Mouse (Mus musculus): ENCODE measurements around the gene Galnt14.

Gene Galnt14

GRCm38 (mm10) chr17:73572440-73572839 is 137.8 kb downstream of the Galnt14 start:
- peak; percentile 24 to 32 for DNase-seq (ENCODE audit: low spot score in 2 of 2)

- DNase-seq (ENCODE audit: low spot score in 2 of 2), result no peak
These were observed 138.3 kb downstream of the Galnt14 start for GRCm38 (mm10) chr17:73571961-73572360.

GRCm38 (mm10) chr17:73568204-73568603 is 142.0 kb downstream of the Galnt14 start:
- no peak for DNase-seq (ENCODE audit: low spot score in 2 of 2)

- no peak for DNase-seq (ENCODE audit: low spot score in 2 of 2)
These were observed 149.1 kb downstream of the Galnt14 start for GRCm38 (mm10) chr17:73561149-73561548.

DNA sequence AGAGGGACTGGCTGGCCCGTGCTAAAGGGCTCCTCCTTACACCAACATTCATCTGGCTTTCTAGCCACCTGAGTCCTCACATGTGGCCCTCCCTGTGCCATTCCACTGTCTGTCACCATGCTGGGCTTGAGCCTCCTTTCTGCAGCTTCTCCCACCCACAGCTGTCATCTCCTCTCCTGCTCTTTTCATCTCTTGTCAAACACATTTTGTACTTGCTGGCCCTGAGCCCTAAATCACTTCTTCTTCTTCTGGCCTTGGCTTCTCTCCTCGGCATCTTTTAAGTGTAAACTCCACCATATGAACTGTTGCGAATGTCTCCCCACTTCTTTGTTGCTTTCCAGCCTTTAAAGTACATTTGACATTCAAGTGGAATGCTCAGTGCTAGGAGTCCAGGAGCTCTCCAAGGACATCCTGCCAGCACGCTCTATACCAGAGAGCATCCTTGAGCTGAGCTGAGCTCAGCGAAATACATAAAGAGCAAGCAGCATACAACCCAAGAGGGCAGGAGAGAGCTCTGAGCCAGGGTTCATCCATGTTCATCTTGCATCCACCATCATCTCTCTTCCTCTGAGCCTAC is 150.0 kb downstream of the Galnt14 start:
- no peak for DNase-seq (ENCODE audit: low spot score in 2 of 2)

- no peak for DNase-seq (ENCODE audit: low spot score in 2 of 2)
These were observed 150.8 kb downstream of the Galnt14 start for GRCm38 (mm10) chr17:73559498-73559897.

DNA sequence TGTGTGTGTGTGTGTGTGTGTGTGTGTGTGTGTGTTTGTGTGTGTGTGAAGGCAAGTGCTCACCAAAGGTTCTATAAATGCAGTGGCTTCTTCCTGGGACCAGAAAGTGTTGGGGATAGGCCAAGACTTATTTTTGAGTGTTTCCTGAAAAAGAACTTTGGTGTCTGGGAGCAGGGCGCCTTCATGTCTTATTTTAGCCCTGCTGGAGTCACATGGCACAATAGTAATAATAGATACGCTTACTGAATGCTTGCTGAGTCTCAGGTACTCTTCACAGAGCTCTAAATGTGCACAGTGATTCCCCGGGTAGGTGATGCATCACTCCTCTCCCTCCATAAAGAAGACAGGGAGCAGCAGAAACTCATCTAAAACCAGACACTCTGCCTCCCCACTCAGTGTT is 153.2 kb downstream of the Galnt14 start:
- DNase-seq (ENCODE audit: low spot score in 2 of 2), result no peak

DNA sequence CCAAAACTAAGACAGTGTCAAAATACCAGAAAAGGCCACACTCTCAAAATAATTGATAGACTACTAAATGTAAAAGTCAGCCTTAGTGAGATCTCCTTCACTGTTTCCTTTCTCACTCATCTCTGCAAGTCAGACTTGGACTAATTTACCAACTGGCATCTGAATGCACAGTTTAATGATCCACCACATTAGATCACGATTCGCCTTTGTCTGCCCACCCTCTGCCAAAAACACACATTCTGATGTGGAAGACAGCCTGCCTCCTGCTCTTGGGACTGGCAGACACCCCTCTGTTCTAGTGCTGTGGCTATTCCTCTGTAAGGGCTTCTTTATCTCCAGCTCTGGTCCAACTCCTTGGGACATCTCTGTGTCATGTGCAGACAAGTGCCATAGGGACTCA is 153.8 kb downstream of the Galnt14 start:
- DNase-seq (ENCODE audit: low spot score in 2 of 2), result no peak

- DNase-seq (ENCODE audit: low spot score in 2 of 2), result no peak
These were observed 155.6 kb downstream of the Galnt14 start for GRCm38 (mm10) chr17:73554668-73555067.

GRCm38 (mm10) chr17:73548783-73549566 is 161.3 kb downstream of the Galnt14 start:
- no peak for DNase-seq (ENCODE audit: low spot score in 2 of 2)

- DNase-seq (ENCODE audit: low spot score in 2 of 2), result peak in 1 of 2 experiments; percentile 8
These were observed 162.1 kb downstream of the Galnt14 start for GRCm38 (mm10) chr17:73548119-73548518.

- DNase-seq (ENCODE audit: low spot score in 2 of 2), result no peak
These were observed 162.8 kb downstream of the Galnt14 start for GRCm38 (mm10) chr17:73547483-73547882.

GRCm38 (mm10) chr17:73541911-73542310 is 168.3 kb downstream of the Galnt14 start:
- no peak for DNase-seq (ENCODE audit: low spot score in 2 of 2)

DNA sequence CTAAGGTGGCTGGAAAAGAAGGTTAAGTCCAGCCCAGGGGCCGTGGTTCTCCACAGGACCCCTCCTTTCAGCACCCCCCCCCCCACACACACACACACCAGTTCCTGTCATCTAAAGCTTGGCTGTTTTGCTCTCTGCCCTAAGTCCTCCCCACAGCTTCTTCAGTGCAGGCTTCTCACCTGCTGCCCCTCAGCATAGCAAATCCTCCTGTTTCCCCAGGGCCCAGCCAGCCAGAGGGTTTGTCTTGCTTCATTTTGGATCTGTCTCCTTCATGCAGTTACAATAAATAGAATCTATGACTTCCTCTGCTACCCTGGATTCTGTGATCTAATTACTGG is 169.1 kb downstream of the Galnt14 start:
- no peak for DNase-seq (ENCODE audit: low spot score in 2 of 2)

DNA sequence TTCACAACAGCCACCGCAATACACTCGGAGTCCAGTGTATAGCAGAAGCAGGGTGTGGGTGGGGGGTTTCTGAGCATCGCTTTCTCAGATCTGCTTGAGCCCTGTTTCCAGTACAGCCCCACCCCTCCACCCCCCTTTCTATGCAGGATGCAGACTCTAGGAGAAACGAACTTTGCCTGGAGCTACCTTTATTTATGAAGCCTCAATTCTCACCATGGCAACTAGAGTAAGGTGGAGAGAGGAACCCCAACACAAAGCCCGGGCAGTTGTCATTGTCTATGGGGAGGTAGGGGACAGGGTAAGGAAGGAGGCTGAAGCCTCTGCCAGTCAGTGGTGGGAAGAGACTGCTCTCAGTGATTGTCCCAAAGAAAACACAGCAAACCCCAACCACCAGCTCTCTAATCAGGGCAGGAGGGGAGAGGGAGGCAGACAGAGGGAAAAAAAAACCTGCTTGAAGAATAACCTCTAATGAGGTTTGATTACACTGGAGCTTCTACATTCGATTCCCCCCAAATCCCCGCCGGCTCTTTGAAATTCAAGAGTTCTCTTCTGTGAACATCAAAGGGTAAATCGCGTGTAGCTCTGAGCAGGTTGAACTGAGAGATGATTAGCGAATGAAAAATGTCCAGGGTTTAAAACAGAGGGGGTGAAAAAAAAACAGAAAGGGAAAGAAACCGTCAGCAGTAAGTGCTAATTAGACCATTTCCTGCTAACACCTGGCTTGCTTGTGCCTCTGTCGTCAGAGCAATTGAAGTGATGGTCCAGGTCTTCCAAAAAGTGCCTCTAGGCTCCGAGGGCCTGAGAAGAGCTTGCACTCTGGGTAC is 169.6 kb downstream of the Galnt14 start:
- DNase-seq (ENCODE audit: low spot score in 2 of 2), result no peak

- DNase-seq (ENCODE audit: low spot score in 2 of 2), result no peak
These were observed 178.4 kb downstream of the Galnt14 start for GRCm38 (mm10) chr17:73531896-73532295.

DNA sequence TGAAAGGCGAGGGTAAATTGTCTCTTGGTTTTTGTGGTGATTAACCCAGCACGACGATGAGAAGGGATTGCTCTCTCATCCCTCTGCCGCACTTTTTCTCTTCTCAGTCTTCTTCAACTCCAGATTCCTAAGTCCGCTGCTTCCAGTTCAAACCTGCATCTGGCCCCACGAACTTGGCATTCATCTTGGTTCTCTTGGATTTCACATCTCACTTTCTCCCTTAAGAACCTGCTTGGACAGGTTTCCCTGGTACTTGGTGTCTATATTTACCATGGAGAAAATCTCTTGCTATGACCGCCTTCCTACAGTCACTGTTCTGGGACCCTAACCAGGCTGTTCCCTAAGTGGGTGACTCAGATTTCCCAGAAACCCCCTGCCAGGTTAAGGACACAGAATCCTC is 188.1 kb downstream of the Galnt14 start:
- DNase-seq (ENCODE audit: low spot score in 2 of 2), result no peak

- DNase-seq (ENCODE audit: low spot score in 2 of 2), result no peak
These were observed 190.9 kb downstream of the Galnt14 start for GRCm38 (mm10) chr17:73519350-73519749.

DNA sequence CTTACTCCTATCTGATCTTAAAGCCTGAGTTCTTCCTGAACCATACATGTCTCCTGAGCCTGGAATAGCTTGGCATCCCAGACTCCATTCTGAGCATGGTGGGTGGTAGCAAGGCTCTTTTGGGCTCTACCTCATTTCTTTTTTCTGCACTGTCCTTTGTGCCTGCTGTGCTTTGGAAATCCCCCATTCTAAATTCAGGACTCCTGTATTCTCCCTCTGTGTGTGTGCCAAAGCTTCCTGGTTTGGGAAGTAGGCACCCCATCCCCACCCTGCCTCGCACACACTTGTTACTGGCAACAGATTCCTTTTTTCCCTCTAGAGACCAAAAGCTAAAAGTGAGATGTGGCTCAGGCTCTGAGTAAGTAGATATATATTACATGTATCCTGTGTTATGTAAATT is 191.9 kb downstream of the Galnt14 start:
- no peak for DNase-seq (ENCODE audit: low spot score in 2 of 2)

GRCm38 (mm10) chr17:73515506-73515905 is 194.7 kb downstream of the Galnt14 start:
- DNase-seq (ENCODE audit: low spot score in 2 of 2), result no peak

- no peak for DNase-seq (ENCODE audit: low spot score in 2 of 2)
These were observed 195.4 kb downstream of the Galnt14 start for GRCm38 (mm10) chr17:73514862-73515261.

DNA sequence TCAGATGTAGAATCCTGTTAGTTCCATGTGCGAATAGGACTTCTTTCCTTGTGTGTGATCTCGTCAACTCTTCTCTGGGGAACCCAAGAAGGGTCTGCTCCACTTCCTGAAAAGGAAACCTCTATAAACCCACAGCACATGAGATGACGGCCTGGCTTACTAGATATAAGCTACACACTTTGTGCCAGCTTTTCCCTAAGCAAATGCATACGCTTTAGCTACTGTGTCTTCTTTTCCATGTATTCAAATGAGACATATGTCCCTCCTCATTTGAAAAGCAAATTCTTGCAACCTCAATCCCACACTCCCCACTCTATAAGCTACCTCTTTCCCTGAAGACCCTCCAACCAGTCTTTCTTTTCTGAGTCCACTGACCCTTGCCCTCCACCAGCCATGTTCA is 196.0 kb downstream of the Galnt14 start:
- DNase-seq (ENCODE audit: low spot score in 2 of 2), result no peak

GRCm38 (mm10) chr17:73512844-73513243 is 197.4 kb downstream of the Galnt14 start:
- no peak for DNase-seq (ENCODE audit: low spot score in 2 of 2)

Data from cerebellum, postnatal 4 days (tissue).